Mouse (Mus musculus): ENCODE data around the gene Gdnf.

Gene Gdnf

DNA sequence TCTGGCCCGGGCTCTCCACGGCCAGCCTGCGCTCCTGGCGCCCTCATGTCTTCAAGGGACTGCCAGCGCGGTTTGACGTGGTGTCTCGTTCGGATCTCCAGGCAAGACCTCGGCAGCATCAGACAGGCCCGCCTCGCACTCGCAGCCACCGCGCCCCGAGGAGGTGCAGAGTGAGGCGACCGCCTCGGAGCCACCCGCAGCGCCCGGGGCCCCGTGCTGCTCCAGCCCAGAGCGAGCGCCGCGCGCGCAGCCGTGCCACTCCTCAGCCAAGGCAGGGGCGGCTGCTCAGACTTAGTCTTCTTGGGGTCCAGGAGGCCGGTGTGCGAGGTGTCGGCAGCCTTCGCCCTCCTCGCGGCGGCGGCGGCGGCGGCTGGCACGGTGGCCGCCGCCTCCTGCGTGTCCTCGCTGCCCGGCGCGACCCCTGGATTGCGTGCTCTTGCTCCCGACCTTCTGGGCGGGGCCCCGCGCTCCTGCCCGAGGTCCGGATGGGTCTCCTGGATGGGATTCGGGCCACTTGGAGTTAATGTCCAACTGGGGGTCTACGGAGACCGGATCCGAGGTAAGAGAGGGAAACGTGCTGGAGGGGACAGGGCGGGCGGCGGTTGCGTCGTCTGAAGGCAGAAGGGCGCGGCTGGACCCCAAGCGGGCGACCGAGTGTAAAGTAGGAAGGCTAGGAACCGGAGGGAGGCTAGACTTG, at the start of gene Gdnf:
Gene Gdnf, plus strand, starts transcription at position 291 of the 697 bp plus-strand sequence.
- no peak for DNase-seq (ENCODE audit: low spot score)

DNA sequence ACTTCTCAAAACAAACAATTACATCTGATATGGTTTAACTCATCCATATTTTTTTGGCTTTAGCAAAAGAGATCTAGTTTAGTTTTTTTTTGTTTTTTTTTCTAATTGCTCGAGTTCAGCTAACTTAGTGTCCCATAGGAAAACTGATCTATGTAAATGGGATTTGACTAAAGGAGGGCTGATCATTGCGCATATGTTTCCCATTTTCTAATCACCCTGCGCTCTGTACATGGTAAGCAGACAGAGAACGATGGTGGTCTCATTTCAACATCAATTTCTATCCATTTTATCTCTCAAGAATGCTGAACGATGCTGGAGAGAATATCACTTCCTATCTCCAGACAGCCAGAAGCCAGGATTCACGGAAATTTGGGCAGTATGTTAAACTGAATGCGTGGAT, 43.5 kb upstream of the Gdnf start:
- no peak for DNase-seq (ENCODE audit: low spot score)

DNA sequence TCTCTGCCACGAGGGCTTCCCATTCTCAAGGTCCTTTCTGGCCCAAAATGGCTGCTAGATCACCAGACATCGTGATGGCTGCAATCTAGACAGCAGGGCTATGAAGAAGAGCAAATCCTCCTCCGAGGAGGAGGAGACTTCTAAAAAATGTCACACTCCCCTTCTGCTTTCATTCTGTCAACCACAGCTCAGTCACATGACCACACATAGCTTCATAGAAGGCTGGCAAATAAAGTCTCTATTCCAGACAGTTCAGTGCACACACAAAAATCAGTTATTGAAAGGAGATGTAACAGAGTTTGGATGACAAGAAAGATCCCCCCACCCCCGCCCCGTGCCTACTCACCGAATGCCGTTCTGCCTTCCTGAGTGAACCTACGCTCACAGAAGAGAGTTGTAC, 37.7 kb upstream of the Gdnf start:
- DNase-seq (ENCODE audit: low spot score), result no peak

DNA sequence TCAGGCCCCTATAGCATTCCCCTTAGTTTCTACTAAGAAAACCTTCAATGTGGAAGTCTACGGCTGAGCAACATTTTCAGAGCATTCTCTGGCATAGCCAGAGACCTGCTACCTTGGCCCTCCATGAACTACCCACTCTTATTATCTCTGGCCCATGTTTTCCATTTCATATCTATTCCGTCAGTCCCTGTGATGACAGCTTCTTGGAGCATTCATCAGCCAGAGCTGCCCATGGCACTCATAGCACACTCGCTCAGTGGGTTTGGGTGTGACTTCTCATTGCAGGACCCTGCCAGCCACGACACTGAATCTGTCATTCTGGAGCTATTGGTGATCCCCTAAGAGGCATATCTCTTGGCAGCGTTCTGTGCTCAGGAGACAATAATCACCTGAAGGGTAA, 29.1 kb upstream of the Gdnf start:
- DNase-seq (ENCODE audit: low spot score), result no peak

DNA sequence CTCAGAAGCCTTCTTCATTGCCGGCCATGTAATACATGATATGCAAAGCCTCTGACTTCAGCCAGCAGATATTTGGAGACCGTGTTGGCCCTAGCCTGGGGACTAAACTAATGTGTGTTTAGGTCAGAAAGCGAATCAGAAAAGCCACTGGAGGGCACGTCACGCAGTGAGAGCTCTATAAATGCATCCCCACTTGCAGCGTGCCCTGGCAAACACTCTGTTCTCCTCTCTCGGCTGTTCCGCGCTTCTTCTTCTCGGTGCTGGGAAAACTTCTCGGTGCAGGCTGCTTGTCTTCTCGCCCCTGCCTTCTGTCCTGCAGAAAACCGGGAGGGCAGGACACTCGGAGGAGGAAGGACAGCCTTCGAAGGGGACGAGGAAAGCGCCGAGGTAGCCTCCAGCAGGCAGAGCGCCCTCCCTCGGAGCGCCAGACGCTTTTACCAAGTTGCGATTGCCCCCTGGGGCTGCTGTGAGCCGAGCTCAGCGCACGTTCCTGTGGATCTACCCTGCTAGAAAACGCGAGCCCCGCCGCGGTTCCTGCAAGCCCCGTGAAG, 730 bp upstream of the Gdnf start:
- DNase-seq (ENCODE audit: low spot score), result no peak

DNA sequence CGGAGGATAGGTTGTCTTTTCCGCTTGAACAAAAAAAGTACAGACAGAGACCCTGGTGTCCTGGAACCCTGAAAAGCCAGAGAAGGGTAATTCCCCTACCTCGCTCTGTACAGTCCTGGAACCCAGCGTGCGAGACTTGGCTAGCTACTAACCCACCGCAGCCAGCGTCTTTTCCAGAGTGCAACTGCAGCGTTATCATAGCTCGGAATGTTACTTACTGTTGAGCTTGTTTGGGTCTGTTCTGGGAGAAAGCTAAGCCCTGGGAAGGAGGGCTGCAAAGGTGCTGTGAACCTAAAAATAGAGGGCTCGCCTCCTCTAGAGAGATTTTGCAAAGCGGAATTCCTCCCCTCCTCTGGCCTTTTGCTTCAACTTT, 593 bp downstream of the Gdnf start:
- no peak for DNase-seq (ENCODE audit: low spot score)

DNA sequence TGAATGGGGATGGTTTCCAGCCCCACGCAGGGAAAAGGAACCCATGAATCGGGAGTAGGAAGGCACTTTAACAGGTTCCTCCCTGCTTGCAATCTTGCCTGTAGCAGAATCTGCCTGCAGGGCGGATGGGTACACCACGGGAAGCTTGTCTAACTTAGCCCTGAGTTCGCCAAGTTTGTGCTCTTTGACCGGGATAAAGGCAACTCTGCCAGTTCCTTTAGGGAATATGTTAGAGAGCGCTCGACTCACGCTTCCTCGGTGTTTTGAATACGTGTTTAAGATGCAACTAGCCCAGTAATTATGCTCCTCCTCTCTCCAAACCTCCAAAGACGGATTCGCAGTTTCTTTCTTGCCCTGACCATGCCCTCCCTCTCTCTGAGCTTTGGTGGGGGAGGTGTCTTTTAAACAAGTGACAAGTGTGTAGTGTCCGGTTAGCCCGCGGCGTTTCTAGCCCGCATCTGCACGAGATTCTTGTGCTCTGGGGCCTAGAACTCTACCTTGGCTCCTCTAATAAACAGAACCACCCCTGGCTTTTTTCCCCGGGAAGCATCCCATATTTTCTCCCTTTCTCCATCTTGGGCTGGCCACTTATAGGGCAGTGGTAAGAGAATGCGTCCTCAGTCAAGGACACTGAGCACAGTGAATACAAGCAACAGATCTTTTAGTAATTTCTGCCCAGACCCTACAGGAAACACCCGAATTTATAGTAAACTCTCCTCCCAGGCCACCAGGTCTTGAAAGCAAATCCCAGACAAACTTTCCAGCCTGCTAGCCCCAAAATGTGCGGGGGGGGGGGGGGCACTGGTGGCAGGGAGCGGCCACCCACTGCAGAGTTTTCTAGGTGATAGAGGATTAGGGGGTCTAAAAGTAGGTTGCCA, 1.4 kb downstream of the Gdnf start:
- no peak for DNase-seq (ENCODE audit: low spot score)

DNA sequence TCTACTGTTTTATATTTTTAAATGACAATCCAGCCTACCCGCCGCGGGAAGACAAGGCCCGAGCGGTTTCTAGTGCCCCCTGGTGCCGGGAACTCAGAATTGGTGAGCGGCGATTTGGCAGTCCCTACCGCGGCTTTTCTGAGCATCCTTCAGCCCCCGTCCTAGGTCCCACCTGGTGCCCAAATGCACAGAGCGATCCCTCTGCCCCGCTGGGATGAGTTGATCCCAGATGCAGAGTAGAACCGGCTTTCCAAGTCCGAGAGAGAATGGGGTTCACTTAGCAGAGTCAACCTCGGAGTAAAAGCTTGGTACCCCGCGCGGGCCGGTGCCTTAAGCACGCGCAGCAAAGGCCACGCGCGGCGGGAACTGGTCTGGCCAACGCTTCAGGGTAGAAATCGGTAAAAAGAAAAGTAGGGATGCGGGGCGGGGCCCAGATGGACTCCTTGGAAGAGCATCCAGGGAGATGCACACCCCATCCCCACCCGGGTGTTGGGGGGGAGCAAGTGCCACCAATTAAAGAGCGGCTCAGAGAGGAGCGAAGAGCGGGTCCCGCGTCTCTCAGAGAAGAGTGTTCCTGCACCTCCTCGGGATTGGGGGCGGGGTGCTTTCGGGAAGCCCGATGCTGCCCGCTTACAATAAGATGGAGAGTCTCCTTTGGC, 2.4 kb downstream of the Gdnf start:
- peak; percentile 79 for DNase-seq (ENCODE audit: low spot score)

DNA sequence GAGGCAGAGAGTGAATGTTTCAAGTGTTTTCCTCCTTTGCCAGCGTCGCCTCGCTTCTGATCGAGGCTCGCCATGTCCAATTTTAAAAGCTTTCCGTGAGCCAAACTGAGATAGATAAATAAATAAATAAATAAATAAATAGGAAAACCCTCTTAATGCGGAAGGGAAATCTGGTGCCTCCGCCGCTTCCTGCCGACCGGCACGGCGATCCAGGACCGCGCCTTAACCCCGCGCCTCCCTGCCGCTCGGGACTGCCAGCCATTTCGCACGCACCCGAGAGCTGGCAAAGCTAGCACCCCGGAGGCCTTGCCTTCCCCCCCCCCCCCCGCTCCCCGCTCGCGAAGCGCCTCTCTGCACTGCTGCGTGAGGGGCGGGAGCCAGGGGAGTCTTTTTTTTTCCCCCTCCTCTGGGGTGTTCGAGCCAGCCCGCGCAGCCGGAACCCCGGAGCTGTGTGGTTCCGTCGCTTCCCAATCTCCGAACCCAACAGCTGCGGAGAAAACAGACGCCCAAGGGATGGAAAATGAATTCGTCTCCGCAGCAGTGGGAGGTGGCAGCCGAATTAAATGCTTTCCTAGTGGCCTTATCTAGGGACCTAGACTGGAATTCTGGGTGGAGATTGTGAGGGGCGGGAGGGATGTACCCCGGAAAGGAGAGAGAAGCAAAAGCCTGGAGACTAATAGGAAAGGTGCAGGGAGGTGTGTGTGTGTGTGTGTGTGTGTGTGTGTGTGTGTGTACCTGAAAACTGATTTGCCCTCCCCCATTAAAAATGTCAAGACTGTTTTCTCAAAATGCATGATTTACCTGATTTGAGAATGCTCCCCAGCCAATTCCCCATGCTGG, 3.1 kb downstream of the Gdnf start:
- DNase-seq (ENCODE audit: low spot score), result no peak

DNA sequence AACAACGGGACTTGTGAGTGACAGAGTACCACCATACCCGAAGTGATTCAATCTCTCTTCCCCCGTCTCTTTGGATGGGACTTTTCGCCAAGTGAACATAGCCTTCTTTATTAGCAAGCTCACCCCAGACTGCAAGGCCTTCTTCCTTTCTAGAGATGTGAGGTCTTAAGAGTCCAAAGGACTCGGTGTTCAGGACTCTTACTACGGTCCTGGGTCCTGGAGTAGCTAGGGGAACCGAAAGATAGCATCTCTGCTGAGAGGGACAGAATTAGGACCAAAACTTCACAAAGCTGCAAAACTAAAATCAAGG, 3.7 kb downstream of the Gdnf start:
- DNase-seq (ENCODE audit: low spot score), result no peak

DNA sequence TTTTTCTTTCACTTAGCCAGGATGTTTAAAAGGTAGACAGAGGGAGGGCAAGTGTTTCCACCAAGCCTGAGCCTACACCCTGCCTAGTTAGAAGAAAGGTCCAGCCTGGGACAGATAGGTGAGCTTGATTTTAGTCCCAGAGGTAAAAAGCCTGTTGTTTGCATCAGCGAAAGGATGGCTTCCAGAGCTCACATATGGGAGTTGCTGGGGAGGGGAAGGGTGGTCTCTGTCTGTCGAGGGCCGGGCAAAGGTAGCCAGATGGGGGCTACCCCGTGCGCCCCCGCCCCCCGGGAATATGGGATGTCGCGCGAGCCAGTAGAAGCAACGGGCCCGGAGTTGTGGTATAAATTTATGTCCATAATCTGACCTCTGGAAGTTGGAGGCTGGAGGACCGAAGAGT, 4.3 kb downstream of the Gdnf start:
- no peak for DNase-seq (ENCODE audit: low spot score)

DNA sequence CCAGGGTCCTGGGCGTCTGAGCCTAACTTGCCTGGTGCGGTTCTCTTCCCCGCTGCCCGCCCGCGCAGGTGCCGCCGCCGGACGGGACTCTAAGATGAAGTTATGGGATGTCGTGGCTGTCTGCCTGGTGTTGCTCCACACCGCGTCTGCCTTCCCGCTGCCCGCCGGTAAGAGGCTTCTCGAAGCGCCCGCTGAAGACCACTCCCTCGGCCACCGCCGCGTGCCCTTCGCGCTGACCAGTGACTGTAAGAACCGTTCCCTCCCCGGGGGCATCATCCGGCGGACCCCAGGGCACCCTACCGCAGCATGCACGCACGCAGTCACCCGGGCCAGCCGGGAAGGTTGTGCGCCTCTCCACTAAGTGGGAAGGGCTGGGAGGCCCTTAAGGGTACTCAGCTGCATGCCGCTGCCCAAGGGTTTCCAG, 4.9 kb downstream of the Gdnf start:
- DNase-seq (ENCODE audit: low spot score), result no peak

DNA sequence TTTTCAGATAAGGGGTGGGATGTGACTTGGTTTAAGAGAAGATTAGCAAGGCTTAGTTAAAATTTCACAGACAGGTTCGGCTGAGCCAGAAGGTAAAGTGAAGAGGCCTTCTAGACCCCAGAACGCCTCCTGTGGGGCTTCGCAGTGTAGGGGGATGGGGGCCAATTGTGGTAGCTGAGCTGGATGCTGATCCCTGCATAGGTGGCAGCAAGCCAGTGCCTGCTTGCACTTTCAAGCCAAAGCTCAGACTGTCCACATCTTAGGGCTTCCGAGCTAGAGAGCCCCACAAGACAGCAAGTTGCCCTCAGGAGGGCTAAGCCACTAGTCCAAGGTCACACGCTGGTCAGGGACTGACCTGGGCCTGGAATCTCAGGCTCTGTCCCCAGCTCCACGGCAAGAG, 13.2 kb downstream of the Gdnf start:
- DNase-seq (ENCODE audit: low spot score), result no peak

DNA sequence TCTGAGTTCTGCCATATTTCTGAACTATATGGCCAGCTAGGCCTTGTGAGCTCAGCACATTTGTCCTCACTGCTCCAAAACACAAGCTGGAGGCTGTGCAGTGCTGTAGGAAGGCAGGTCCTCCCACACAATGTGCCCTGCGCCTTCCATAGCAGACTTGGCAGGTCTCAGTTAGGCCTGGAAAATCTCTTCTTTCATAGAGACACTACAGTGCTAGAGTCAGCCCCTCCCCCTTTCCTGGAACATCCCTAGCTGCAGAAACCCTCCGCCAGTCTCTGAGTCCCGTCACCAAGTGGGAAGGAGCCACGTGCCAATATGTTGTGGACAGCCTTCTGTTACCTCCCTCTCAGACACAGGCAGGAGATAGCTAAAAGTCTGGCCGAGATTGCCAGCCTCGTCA, 14.9 kb downstream of the Gdnf start:
- no peak for DNase-seq (ENCODE audit: low spot score)

DNA sequence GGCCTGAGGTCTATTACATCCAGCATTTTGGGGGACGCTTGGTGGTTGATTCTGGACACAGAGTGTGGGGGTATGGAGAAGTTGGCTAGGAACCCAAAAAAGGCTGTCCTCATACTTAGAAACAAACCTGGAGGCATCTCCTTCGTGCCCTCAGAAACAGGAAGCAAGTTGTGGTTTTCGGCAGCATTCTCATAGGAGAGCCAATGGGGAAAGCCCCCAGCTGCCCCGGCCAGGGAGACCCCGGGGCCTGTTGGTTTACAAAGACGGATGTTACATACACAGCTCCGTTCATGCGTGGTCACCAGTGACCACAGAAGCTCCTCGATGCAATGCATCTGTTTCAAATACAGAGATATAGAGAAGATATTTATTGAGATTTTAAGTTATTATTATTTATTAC, 24.8 kb downstream of the Gdnf start:
- no peak for DNase-seq (ENCODE audit: low spot score)

DNA sequence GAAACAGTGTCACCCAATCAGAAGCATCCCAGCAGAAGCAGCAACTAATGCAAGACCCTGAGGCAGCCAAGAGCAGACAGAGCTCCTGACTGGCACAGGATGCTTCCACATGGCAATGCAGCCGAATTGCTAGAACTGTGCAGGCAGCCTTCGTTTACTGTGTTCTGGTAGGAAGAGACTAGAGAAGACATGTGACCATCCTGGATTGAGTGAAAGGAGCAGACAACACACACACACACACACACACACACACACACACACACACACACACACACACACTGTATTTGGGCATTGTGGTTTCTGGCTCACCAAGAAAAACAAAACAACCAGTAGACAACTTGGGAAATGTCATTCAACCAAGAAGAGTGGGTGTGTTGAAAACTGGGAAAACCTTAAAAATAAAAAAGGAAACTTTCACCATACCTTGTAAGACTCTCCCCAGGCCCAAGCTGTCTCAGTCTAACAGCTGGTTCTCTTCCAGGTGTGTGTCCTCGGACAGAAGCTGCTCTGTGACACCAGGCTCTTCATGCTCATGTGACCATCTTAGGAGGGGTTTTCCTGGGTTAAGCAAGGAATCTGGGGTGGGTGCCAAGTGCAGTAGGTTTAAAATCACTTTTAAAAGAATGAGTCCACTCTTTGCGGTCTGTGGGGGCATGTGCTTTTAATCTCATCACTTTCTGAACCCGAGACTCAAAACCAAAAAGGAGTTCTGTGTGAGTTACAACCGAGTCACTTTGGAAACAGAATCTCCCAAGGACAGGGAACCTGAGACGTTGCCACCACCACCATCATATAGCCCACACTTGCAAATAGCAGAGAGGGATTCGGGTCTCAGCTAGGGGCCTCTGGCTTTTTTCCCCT, 27.6 kb downstream of the Gdnf start:
- DNase-seq (ENCODE audit: low spot score), result no peak

DNA sequence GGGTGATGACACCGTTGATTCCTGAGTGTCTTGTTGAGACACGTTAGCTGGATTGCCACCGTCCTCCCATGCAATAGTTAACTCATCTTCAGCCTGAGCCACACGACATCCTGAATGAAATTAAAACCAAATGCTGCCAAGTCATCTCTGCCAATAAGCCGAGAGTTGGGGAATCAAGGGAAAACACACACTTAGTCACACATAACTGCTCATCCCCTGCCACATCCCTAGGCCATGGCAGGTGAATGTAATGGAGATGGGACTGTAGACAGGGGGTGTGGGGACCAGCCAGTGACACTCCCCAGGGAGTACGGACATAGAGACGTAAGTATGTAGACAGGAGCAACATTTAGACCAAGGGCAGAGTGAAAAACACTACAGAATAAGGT, 28.3 kb downstream of the Gdnf start:
- DNase-seq (ENCODE audit: low spot score), result no peak

DNA sequence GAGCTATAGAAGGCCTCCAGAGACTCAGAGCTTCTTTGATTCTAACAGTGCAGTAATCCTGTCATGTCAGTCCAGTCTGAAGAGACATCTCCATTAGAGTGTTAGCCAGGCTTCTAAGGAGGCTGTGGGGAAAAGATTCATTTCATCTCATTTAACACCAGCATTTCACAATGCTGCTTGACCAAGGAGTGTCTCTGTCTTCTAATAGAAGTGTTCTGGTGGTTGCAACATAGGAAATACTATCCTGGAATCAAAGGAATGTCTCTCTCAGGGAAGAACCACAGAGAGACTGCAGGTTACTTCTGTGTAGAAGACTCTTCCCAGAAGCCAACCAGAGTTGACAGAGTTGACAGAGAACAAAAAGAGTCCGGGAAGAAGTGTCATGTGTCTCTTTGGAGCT, 31.0 kb downstream of the Gdnf start:
- no peak for DNase-seq (ENCODE audit: low spot score)

DNA sequence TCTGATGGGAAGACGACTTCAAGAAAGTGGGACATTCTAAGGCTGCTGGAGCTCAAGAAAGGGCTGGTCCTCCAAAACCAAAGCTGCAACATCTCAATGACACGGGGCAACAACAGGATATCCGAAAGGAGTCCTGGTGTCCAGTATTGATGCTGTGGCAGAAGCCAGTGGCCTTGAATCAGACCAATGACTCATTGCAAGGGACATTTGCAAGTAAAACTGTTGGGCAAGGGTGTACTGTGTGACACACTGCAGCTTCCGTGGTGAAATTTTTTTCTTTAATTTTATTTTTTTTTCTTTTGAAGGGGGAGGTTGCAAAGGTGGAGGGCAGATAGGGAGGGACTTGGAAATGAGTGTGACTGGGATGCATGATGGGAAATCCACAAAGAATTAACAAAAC, 31.8 kb downstream of the Gdnf start:
- no peak for DNase-seq (ENCODE audit: low spot score)

DNA sequence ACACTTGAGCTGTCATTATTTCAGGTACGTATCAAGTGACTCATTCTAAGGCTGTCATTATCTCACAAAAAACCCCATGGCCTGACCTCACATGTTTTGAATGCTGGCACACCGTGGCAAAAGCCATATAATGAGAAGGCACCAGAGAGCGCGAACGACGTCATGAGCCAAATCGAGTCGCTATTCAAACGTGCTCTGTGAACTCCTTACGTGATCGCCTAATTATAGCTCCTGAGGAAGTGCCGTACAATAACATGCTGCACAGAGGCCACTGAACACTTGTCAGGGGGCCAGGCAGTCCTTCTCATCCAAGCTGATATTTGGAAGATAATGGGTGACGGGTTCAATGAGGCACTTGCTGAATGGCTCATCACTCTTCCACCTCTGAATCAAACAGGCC, 46.8 kb downstream of the Gdnf start:
- no peak for DNase-seq (ENCODE audit: low spot score)

DNA sequence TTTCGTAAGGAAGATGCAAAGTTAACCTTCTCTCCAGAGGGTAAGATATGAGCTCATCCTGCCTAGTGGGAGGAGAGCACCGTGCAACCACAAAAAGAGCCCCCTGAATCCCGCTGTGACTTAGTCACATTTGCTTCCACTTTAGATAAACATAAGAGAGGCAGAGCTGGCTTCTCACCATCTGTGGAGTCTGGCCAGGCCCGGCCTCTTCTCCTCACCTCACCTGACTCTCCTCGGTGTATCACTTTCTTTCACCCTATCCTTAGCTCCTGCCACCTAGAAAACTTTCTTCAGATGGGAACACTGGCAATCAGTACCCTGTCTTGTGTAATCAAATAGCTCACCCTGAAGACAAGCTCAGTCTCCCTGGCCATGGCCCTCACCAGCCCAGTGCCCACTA, 48.2 kb downstream of the Gdnf start:
- DNase-seq (ENCODE audit: low spot score), result no peak
